Comparison of ENCODE assay signal across 10 mouse cellular contexts in genomic region chr13:56611129-56611528, GRCm38 (mm10). TPM values are rescaled to one million over a fixed set of nuclear protein-coding genes. Genes with fewer than 3 reads are reported as not detected.
DNase-seq lines count a peak whose midpoint lies in the region; ATAC-seq and TF ChIP-seq lines count a peak whose summit lies in the region.
"Had no signal": no experiment of that assay in that cellular context is flagged by ENCODE, and none has a peak within 500 bp of the region (broad histone marks: within the 10 kb centered on the region; RNA-seq: fewer than 3 reads in every experiment).

No protein-coding gene starts in this region.

- peak overlapping the region; percentile 50 for H3K4me3 ChIP-seq in lung, embryonic 14.5 days (ENCODE audit: low read depth, low read length)
- H3K4me3 ChIP-seq in intestine, embryonic 15.5 days (replicated peaks), result peak overlapping the region; percentile 63

- WGBS in lung, embryonic 14.5 days, result 61% methylated on average over 4 of the region's 4 CpGs
- WGBS in intestine, embryonic 15.5 days, result 56% methylated on average over 4 of the region's 4 CpGs

- peaks cover 50% of the 10 kb centered on the region for H3K4me1 ChIP-seq in lung, embryonic 14.5 days (ENCODE audit: insufficient read depth)
- peaks cover 84% of the 10 kb centered on the region for H3K4me1 ChIP-seq in intestine, embryonic 15.5 days (replicated peaks)

- peaks cover 14% of the 10 kb centered on the region; the same call in 1 of the 2 replicates for H3K36me3 ChIP-seq in lung, embryonic 14.5 days (ENCODE audit: insufficient read depth)
- H3K36me3 ChIP-seq in intestine, embryonic 15.5 days, result no peaks in the 10 kb centered on the region

- peak; percentile 52 for DNase-seq in adrenal gland, postnatal 14 days
- DNase-seq in adrenal gland, adult 8-10 months, result no peak
- no peak for DNase-seq in lung, embryonic 14.5 days
- DNase-seq in lung, adult 18-20 months, result no peak
- DNase-seq in MN1 (ENCODE audit: low spot score), result no peak
- no peak for DNase-seq in urinary bladder, adult 18-20 months (ENCODE audit: low spot score in 2 of 2)
- DNase-seq: gastrocnemius, postnatal 36 days had no signal

- TF ChIP-seq CTCF in lung, embryonic 14.5 days (IDR thresholded peaks at IDR 0.05; ENCODE audit: low read depth), result no peak

- no peak for ATAC-seq in lung, embryonic 14.5 days (ENCODE audit: insufficient read depth)
- ATAC-seq in intestine, embryonic 15.5 days, result no peak
- peak; percentile 31; the same call in 1 of the 2 replicates for ATAC-seq in neutrophil, adult 5-6 weeks (ENCODE audit: extremely low read depth, insufficient number of reproducible peaks, low FRiP score, poor library complexity, severe bottlenecking)

- H3K27me3 ChIP-seq in lung, embryonic 14.5 days (ENCODE audit: insufficient read depth, low read length), result no peaks in the 10 kb centered on the region
- H3K27me3 ChIP-seq in intestine, embryonic 15.5 days (replicated peaks), result 0 out of 2 replicates have a peak, but pooled peaks cover 4% of the 10 kb centered on the region

- peak overlapping the region; percentile 27 for H3K9ac ChIP-seq in lung, embryonic 14.5 days
- peak overlapping the region; percentile 81 for H3K9ac ChIP-seq in intestine, embryonic 15.5 days

- no peak overlapping the region for H3K27ac ChIP-seq in lung, embryonic 14.5 days (ENCODE audit: low read depth)
- peak overlapping the region; percentile 32; the same call in 1 of the 2 replicates for H3K27ac ChIP-seq in intestine, embryonic 15.5 days

- H3K4me2 ChIP-seq in lung, embryonic 14.5 days, result peak overlapping the region; percentile 93
- peak overlapping the region; percentile 99 for H3K4me2 ChIP-seq in intestine, embryonic 15.5 days (replicated peaks)

- H3K9me3 ChIP-seq in lung, embryonic 14.5 days (ENCODE audit: low read depth, low read length), result no peaks in the 10 kb centered on the region
- H3K9me3 ChIP-seq in intestine, embryonic 15.5 days, result no peaks in the 10 kb centered on the region
- H3K9me3 ChIP-seq: megakaryocyte, embryonic 14.5 days had no signal

RNA-seq across cellular contexts. Expression of gene Tgfbi, which starts 1.8 kb away (rescaled TPM):
- 40.1 and 59.6 TPM in 2 replicates for total RNA-seq in adrenal gland, postnatal 14 days (2021)
- total RNA-seq in adrenal gland, adult 8-10 months (2022), result 100 to 1,000 TPM in 2 of 4 experiments, 10 to 100 TPM in 2; 35.2 to 174 (median 104) TPM
- polyA plus RNA-seq in lung, embryonic 14.5 days (2014; fragmentation: Nextera tagmentation; extraction: Ambion mirVana), result 165 and 171 TPM in 2 replicates
- 120 and 123 TPM in 2 replicates for polyA plus RNA-seq in intestine, embryonic 15.5 days (2015; fragmentation: Nextera tagmentation; extraction: Ambion mirVana)
- total RNA-seq in neutrophil, adult 5-6 weeks (2017), result 473 and 475 TPM in 2 replicates
